Mouse (Mus musculus): ENCODE data around the gene Cpm. TPM values are rescaled to one million over a fixed set of nuclear protein-coding genes. Genes with fewer than 3 reads are reported as not detected.
A peak's percentile ranks its signal among the peaks of the same experiment; 100 is the strongest.

Gene Cpm
- polyA plus RNA-seq, 1 experiment from 2014 or later, result 2.7 TPM

GRCm38 (mm10) chr10:117672693-117673092 lies 43.4 kb downstream of the Cpm start:
- Histone ChIP-seq H3K27ac (ENCODE audit: low read depth, low read length) (no peak overlapping the region), H3K4me3 (ENCODE audit: low read length) (no peak overlapping the region), H3K4me1 (ENCODE audit: control insufficient read depth, insufficient read depth, low read depth, low read length) (peaks cover 2% of the 10 kb centered on the region; the same call in 1 of the 2 replicates), H3K9me3 (ENCODE audit: control insufficient read depth, low read length) (no peaks in the 10 kb centered on the region), H3K9ac (ENCODE audit: low read depth, low read length) (no peak overlapping the region), H3K27me3 (replicated peaks; ENCODE audit: control insufficient read depth, insufficient read depth, low read length) (no peaks in the 10 kb centered on the region), H3K4me2 (ENCODE audit: low read length) (no peak overlapping the region), H3K36me3 (ENCODE audit: control insufficient read depth, insufficient read depth, low read length) (no peaks in the 10 kb centered on the region)
- ATAC-seq, result peak; percentile 31
- WGBS, result 36% methylated on average over 7 of the region's 7 CpGs

DNA sequence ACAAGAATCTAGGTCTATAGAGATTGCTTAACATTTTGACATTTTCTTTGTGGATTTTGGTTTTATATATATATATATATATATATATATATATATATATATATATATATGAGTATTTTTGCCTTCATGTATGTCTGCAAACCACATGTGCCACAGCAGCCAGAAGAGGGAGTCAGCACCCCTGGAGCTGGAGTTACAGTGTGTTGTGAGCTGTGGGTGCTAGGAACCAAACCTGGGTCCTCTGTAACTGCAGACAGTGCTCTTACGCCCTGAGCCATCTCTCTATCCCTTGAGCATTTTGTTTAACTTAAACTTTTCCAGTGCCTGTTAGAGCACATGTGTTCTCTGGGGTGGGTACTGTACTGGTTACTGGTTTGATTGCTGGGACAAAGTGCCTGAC lies 44.6 kb downstream of the Cpm start:
- Histone ChIP-seq H3K27ac (ENCODE audit: low read depth, low read length) (no peak overlapping the region), H3K4me3 (ENCODE audit: low read length) (no peak overlapping the region), H3K27me3 (replicated peaks; ENCODE audit: control insufficient read depth, insufficient read depth, low read length) (no peaks in the 10 kb centered on the region), H3K36me3 (ENCODE audit: control insufficient read depth, insufficient read depth, low read length) (no peaks in the 10 kb centered on the region), H3K4me2 (ENCODE audit: low read length) (no peak overlapping the region), H3K9ac (ENCODE audit: low read depth, low read length) (no peak overlapping the region), H3K9me3 (ENCODE audit: control insufficient read depth, low read length) (no peaks in the 10 kb centered on the region), H3K4me1 (ENCODE audit: control insufficient read depth, insufficient read depth, low read depth, low read length) (peaks cover 2% of the 10 kb centered on the region; the same call in 1 of the 2 replicates)
- WGBS, result 91% methylated on average over 1 of the region's 1 CpGs
- ATAC-seq, result no peak

DNA sequence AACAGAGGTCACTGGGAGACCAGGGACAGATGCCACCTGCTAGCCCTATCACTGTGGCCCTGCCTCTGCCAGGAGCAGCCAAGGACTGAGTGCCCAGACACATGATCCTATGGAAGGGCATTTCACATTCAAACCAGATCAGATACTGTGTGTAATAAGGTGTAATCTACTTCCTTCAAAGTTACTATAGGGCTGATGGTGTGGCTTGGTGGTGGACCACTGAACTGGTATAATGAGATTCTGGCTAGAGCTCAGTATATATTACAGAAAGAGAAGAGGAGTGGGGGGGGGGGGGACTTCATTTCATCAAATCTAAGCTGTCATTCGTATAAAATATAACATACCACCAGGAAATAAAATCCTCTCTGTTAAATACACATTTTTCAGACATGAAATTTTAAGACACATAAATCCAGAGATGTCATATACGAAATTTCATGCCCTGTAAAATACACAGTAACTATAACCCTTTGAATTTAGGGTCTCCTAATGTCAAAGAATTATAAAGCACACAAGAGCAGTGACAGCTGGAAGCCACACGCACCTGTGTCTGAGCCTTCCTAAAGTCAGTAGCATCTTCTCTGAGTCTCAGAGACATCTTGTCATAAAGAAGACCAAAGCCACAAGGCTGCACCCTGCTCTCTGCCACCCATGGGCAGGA lies 45.2 kb downstream of the Cpm start:
- ATAC-seq, result no peak
- Histone ChIP-seq H3K4me1 (ENCODE audit: control insufficient read depth, insufficient read depth, low read depth, low read length) (peaks cover 2% of the 10 kb centered on the region; the same call in 1 of the 2 replicates), H3K36me3 (ENCODE audit: control insufficient read depth, insufficient read depth, low read length) (no peaks in the 10 kb centered on the region), H3K27me3 (replicated peaks; ENCODE audit: control insufficient read depth, insufficient read depth, low read length) (no peaks in the 10 kb centered on the region), H3K9me3 (ENCODE audit: control insufficient read depth, low read length) (no peaks in the 10 kb centered on the region), H3K9ac (ENCODE audit: low read depth, low read length) (no peak overlapping the region), H3K4me3 (ENCODE audit: low read length) (no peak overlapping the region), H3K4me2 (ENCODE audit: low read length) (no peak overlapping the region), H3K27ac (ENCODE audit: low read depth, low read length) (no peak overlapping the region)
- 86% methylated on average over 3 of the region's 3 CpGs for WGBS

DNA sequence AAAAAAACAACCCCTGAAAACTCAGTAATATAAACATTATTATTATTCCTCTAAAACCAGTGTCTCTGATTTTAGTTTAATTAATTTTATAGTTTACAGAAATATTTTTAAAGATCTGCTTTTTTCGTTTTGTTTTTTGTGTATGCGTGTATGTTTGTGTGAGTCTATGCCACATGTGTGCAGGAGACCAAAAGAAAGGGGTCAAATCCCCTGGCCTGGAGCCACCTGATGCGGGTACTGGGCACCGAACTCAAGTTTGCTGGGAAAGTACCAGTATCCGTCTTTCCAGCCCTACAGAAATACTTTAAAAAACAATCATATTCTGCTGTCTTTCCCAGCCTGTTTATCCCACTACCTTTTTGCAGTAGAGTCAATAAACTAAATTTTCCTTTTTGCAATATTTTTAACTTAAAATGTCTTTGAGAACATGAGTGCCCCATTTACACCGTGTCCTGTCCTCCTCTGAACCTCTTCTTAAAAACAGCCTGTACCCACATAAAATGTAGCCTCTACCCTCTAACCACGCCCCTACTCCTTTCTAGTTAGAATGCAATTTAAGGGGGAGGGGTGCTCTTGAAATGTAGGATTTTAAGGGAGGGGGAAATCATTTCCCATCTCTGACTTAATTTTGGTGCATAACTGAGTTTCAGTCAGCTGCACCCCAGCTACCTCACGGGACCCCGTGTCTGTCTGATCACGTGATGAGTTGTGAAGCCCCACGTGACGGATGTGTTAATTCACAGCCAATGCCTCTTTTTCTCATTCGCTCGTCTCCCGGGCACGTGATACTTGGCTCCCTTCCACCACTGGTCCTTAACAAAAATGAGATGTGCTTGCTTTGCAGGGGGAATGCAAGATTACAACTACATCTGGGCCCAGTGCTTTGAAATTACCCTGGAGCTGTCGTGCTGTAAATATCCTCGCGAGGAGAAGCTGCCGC lies 46.1 kb downstream of the Cpm start:
- 31% methylated on average over 20 of the region's 20 CpGs for WGBS
- Histone ChIP-seq H3K36me3 (ENCODE audit: control insufficient read depth, insufficient read depth, low read length) (no peaks in the 10 kb centered on the region), H3K4me2 (ENCODE audit: low read length) (peak overlapping the region; percentile 74), H3K27me3 (replicated peaks; ENCODE audit: control insufficient read depth, insufficient read depth, low read length) (no peaks in the 10 kb centered on the region), H3K9ac (ENCODE audit: low read depth, low read length) (peak overlapping the region; percentile 60), H3K4me3 (ENCODE audit: low read length) (peak overlapping the region; percentile 43), H3K27ac (ENCODE audit: low read depth, low read length) (peak overlapping the region; percentile 80), H3K9me3 (ENCODE audit: control insufficient read depth, low read length) (no peaks in the 10 kb centered on the region), H3K4me1 (ENCODE audit: control insufficient read depth, insufficient read depth, low read depth, low read length) (peaks cover 2% of the 10 kb centered on the region; the same call in 1 of the 2 replicates)
- ATAC-seq, result peak; percentile 77

DNA sequence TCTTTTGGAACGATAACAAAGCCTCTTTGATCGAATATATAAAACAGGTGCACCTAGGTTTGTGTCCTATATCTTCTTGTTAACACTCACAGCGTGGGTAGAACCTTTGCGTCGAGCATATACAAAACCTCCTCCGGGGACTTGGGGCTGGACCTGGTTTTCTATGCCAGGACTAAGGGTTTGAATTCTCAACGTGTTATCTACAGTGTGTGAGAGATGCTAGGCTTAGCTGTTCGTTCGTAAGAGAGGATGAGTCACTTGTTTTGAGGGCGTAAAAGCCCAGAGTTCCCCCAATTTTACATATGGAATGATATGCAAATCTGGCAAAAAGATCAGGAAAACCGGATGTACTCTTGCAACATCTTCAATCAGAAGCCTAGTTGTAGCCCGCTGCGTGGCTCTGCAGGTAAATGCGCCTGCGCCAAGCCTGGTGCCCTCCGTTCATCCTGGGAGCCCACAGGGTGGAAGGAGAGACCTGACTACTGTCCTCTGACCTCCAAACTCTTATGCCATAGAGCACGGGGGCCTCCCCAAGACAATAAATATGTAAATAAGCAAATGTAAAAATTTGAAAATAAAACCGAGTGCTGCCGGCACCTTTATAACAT lies 46.8 kb downstream of the Cpm start:
- peak; percentile 64 for ATAC-seq
- WGBS, result 28% methylated on average over 19 of the region's 19 CpGs
- H3K4me1 ChIP-seq (ENCODE audit: control insufficient read depth, insufficient read depth, low read depth, low read length), result peaks cover 2% of the 10 kb centered on the region; the same call in 1 of the 2 replicates

DNA sequence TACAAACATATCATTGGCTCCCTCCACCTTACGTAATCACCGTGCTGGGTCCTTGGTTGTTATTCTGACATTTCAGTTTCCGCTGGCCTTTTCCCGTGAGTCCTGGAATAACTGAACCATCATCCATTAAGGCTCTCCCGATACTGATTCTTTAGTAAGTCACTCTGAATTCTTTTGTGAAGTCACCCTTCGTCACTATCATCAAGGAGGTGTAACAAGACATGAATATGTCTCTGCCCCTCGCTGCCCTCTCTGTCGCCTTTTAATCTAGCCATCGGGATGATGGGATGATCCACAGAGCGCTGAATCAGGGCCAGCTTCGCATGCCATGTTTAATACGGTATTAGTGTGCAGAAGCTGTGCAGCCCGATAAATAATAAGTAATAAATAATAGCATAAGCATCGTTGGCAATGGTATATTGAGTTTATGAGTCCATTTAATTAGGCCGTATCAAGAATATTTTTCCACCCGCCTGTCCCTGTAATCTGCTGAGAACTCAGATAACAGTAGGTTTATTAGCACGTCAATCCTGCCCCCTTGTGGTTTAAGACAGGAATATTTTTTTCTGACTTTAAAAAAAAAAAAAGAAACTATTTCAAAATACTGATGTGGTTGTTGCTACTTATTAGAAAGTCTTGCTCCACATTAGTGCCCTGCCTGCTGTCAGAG lies 47.5 kb downstream of the Cpm start:
- Histone ChIP-seq H3K4me2 (ENCODE audit: low read length) (peak overlapping the region; percentile 74), H3K27ac (ENCODE audit: low read depth, low read length) (peak overlapping the region; percentile 80), H3K4me1 (ENCODE audit: control insufficient read depth, insufficient read depth, low read depth, low read length) (peaks cover 2% of the 10 kb centered on the region; the same call in 1 of the 2 replicates), H3K36me3 (ENCODE audit: control insufficient read depth, insufficient read depth, low read length) (no peaks in the 10 kb centered on the region), H3K9me3 (ENCODE audit: control insufficient read depth, low read length) (no peaks in the 10 kb centered on the region), H3K27me3 (replicated peaks; ENCODE audit: control insufficient read depth, insufficient read depth, low read length) (no peaks in the 10 kb centered on the region), H3K4me3 (ENCODE audit: low read length) (peak overlapping the region; percentile 43), H3K9ac (ENCODE audit: low read depth, low read length) (peak overlapping the region; percentile 60)
- 21% methylated on average over 17 of the region's 17 CpGs for WGBS
- ATAC-seq, result peak; percentile 49

More for the DNA sequence above, 46.8 kb downstream of the Cpm start:
- H3K27me3 ChIP-seq (replicated peaks; ENCODE audit: control insufficient read depth, insufficient read depth, low read length), result no peaks in the 10 kb centered on the region
- peak overlapping the region; percentile 43 for H3K4me3 ChIP-seq (ENCODE audit: low read length)
- no peaks in the 10 kb centered on the region for H3K9me3 ChIP-seq (ENCODE audit: control insufficient read depth, low read length)
- peak overlapping the region; percentile 74 for H3K4me2 ChIP-seq (ENCODE audit: low read length)
- H3K9ac ChIP-seq (ENCODE audit: low read depth, low read length), result peak overlapping the region; percentile 60
- H3K27ac ChIP-seq (ENCODE audit: low read depth, low read length), result peak overlapping the region; percentile 80
- no peaks in the 10 kb centered on the region for H3K36me3 ChIP-seq (ENCODE audit: control insufficient read depth, insufficient read depth, low read length)

DNA sequence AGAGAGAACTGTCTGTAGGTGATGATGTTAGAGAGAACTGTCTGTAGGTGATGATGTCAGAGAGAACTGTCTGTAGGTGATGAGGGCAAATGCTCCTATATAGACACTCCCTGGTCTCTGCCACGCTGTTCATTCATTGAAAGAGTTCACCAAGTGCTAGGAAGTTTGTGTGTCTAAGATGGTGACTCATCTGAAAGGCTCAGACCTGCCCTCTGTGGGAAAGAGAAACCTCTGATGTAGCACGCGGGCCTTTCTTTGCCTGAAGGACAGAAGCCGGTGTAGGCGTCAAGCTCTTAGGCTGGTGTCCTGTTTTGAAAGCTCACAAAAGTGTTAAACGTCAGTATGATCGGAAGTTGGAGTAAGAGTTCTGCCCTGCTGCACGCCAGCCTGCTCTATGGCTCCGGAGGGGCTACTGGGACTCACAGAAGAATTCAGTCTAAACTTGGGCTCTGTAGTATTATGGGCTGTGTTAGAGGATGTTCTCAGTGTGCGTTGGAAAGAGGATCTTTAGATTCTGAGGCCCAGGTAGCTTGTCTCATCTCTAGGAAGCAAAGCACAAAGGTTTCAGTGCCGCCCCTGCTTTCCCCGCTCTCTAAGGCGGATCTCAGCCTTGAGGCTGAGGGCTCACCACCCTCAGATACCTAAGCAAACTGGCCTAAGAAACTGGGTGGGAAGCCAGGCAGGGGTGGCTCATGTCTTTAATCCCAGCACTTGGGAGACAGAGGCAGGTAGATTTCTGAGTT lies 48.4 kb downstream of the Cpm start:
- no peak for ATAC-seq
- Histone ChIP-seq H3K4me1 (ENCODE audit: control insufficient read depth, insufficient read depth, low read depth, low read length) (peaks cover 2% of the 10 kb centered on the region; the same call in 1 of the 2 replicates), H3K27me3 (replicated peaks; ENCODE audit: control insufficient read depth, insufficient read depth, low read length) (no peaks in the 10 kb centered on the region), H3K9ac (ENCODE audit: low read depth, low read length) (no peak overlapping the region), H3K4me3 (ENCODE audit: low read length) (no peak overlapping the region), H3K9me3 (ENCODE audit: control insufficient read depth, low read length) (no peaks in the 10 kb centered on the region), H3K36me3 (ENCODE audit: control insufficient read depth, insufficient read depth, low read length) (no peaks in the 10 kb centered on the region), H3K4me2 (ENCODE audit: low read length) (no peak overlapping the region), H3K27ac (ENCODE audit: low read depth, low read length) (no peak overlapping the region)
- 80% methylated on average over 13 of the region's 13 CpGs for WGBS

DNA sequence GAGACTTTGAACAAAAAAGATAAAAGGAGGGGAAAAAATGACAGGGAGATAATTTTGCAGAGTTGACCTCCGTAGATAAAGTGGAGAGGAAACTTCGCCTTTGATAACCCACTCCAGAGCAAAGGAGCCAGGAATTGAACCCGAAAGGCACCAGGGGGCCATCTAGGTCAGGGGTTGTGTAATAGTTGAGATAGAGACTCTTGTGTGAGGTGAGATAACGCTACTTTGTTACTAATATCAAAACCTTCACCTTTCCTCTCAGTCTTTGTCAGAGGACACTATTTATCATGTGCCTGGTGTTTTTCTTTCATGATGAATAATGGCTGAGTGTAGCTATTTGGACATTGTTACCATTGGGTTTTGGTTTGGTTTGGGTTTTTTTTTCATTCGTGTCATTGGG lies 49.1 kb downstream of the Cpm start:
- H3K9ac ChIP-seq (ENCODE audit: low read depth, low read length), result no peak overlapping the region

More for the DNA sequence above, 49.1 kb downstream of the Cpm start:
- Histone ChIP-seq H3K36me3 (ENCODE audit: control insufficient read depth, insufficient read depth, low read length) (no peaks in the 10 kb centered on the region), H3K27ac (ENCODE audit: low read depth, low read length) (no peak overlapping the region), H3K9me3 (ENCODE audit: control insufficient read depth, low read length) (no peaks in the 10 kb centered on the region), H3K4me3 (ENCODE audit: low read length) (no peak overlapping the region), H3K4me1 (ENCODE audit: control insufficient read depth, insufficient read depth, low read depth, low read length) (peaks cover 2% of the 10 kb centered on the region; the same call in 1 of the 2 replicates), H3K27me3 (replicated peaks; ENCODE audit: control insufficient read depth, insufficient read depth, low read length) (no peaks in the 10 kb centered on the region), H3K4me2 (ENCODE audit: low read length) (no peak overlapping the region)
- no peak for ATAC-seq
- 80% methylated on average over 5 of the region's 5 CpGs for WGBS
